24 mouse cellular contexts compared by ENCODE assay signal in genomic region chr13:53130567-53130966, GRCm38 (mm10).
DNase-seq lines count a peak whose midpoint lies in the region; ATAC-seq and TF ChIP-seq lines count a peak whose summit lies in the region.
"Had no signal": no experiment of that assay in that cellular context is flagged by ENCODE, and none has a peak within 500 bp of the region (broad histone marks: within the 10 kb centered on the region; RNA-seq: fewer than 3 reads in every experiment).

No protein-coding gene starts in this region.

- H3K36me3 ChIP-seq in limb, embryonic 12.5 days = peaks cover 7% of the 10 kb centered on the region; the same call in 1 of the 2 replicates
- H3K36me3 ChIP-seq in limb, embryonic 10.5 days = peaks cover 54% of the 10 kb centered on the region
- H3K36me3 ChIP-seq in embryonic facial prominence, embryonic 15.5 days = 0 out of 2 replicates have a peak, but pooled peaks cover 4% of the 10 kb centered on the region
- H3K36me3 ChIP-seq in limb, embryonic 14.5 days (ENCODE audit: control insufficient read depth, insufficient read depth, low read length) = peaks cover 9% of the 10 kb centered on the region; the same call in 1 of the 2 replicates
- H3K36me3 ChIP-seq: G1E; liver, embryonic 13.5 days; neural tube, embryonic 12.5 days had no signal

- peaks cover 51% of the 10 kb centered on the region for H3K4me1 ChIP-seq in limb, embryonic 12.5 days (replicated peaks)
- H3K4me1 ChIP-seq in limb, embryonic 10.5 days = peaks cover 44% of the 10 kb centered on the region
- H3K4me1 ChIP-seq in embryonic facial prominence, embryonic 15.5 days = peaks cover 19% of the 10 kb centered on the region
- H3K4me1 ChIP-seq in limb, embryonic 14.5 days (ENCODE audit: control insufficient read depth, insufficient read depth, low read length) = peaks cover 23% of the 10 kb centered on the region
- H3K4me1 ChIP-seq: kidney, embryonic 15.5 days; liver, embryonic 13.5 days; lung, embryonic 15.5 days; neural tube, embryonic 12.5 days had no signal

- DNase-seq in limb, embryonic 10.5 days (ENCODE audit: low spot score) = no peak
- peak; percentile 10 for DNase-seq in brain, adult 2 months (ENCODE audit: low read depth, low spot score)
- peak; percentile 67 for DNase-seq in limb, embryonic 14.5 days (ENCODE audit: low spot score)
- DNase-seq in kidney, adult 9 months = no peak
- DNase-seq in layer of hippocampus, adult 11-12 months (ENCODE audit: low spot score) = no peak
- no peak for DNase-seq in adipocyte (ENCODE audit: low spot score)
- DNase-seq: adrenal gland, adult 8-10 months; cerebellum, adult 2 months; cerebellum, postnatal 25 days; gastrocnemius, adult 2 months; heart, postnatal 36 days; liver, embryonic 13.5 days; lung, postnatal 4 days; midbrain, embryonic 14.5 days; spleen, adult 18-20 months; thymus, postnatal 25 days had no signal

- no peak overlapping the region for H3K4me3 ChIP-seq in limb, embryonic 12.5 days (replicated peaks)
- no peak overlapping the region for H3K4me3 ChIP-seq in limb, embryonic 10.5 days
- no peak overlapping the region for H3K4me3 ChIP-seq in embryonic facial prominence, embryonic 15.5 days (replicated peaks)
- H3K4me3 ChIP-seq in limb, embryonic 14.5 days (replicated peaks; ENCODE audit: low read length) = no peak overlapping the region
- H3K4me3 ChIP-seq: gastrocnemius, adult 2 months; kidney, embryonic 15.5 days; left cerebral cortex, adult 2 months; liver, embryonic 13.5 days; lung, embryonic 15.5 days; neural tube, embryonic 12.5 days had no signal

- 54% methylated on average over 13 of the region's 13 CpGs for WGBS in limb, embryonic 12.5 days
- WGBS in limb, embryonic 10.5 days = 91% methylated on average over 13 of the region's 13 CpGs
- WGBS in embryonic facial prominence, embryonic 15.5 days = 61% methylated on average over 13 of the region's 13 CpGs
- 27% methylated on average over 13 of the region's 13 CpGs for WGBS in limb, embryonic 14.5 days

- ATAC-seq in limb, embryonic 12.5 days (ENCODE audit: insufficient number of reproducible peaks, insufficient read depth, low FRiP score, low TSS enrichment, low read depth) = 0 out of 2 replicates have a peak, but pooled peaks have one; percentile 20
- peak; percentile 21; the same call in 1 of the 2 replicates for ATAC-seq in embryonic facial prominence, embryonic 15.5 days (ENCODE audit: insufficient number of reproducible peaks, low FRiP score, low TSS enrichment, low read depth)
- peak; percentile 53; the same call in 1 of the 2 replicates for ATAC-seq in limb, embryonic 14.5 days (ENCODE audit: low FRiP score, low read depth)

- H3K27me3 ChIP-seq in limb, embryonic 12.5 days = no peaks in the 10 kb centered on the region
- H3K27me3 ChIP-seq in limb, embryonic 10.5 days (ENCODE audit: low read depth, poor library complexity, severe bottlenecking) = no peaks in the 10 kb centered on the region
- H3K27me3 ChIP-seq in embryonic facial prominence, embryonic 15.5 days = no peaks in the 10 kb centered on the region
- no peaks in the 10 kb centered on the region for H3K27me3 ChIP-seq in limb, embryonic 14.5 days (ENCODE audit: control insufficient read depth, insufficient read depth, low read length)
- H3K27me3 ChIP-seq: kidney, embryonic 15.5 days; liver, embryonic 13.5 days; lung, embryonic 15.5 days; neural tube, embryonic 12.5 days had no signal

- H3K9ac ChIP-seq in limb, embryonic 12.5 days (replicated peaks) = no peak overlapping the region
- no peak overlapping the region for H3K9ac ChIP-seq in embryonic facial prominence, embryonic 15.5 days
- no peak overlapping the region for H3K9ac ChIP-seq in limb, embryonic 14.5 days (ENCODE audit: low read depth, low read length, severe bottlenecking)
- H3K9ac ChIP-seq: hindbrain, embryonic 14.5 days; kidney, embryonic 15.5 days; liver, embryonic 13.5 days; lung, embryonic 15.5 days; neural tube, embryonic 12.5 days had no signal

- H3K9me3 ChIP-seq in limb, embryonic 12.5 days = no peaks in the 10 kb centered on the region
- no peaks in the 10 kb centered on the region for H3K9me3 ChIP-seq in limb, embryonic 10.5 days (replicated peaks)
- no peaks in the 10 kb centered on the region for H3K9me3 ChIP-seq in embryonic facial prominence, embryonic 15.5 days (replicated peaks)
- no peaks in the 10 kb centered on the region for H3K9me3 ChIP-seq in limb, embryonic 14.5 days (ENCODE audit: control insufficient read depth, low read length)
- H3K9me3 ChIP-seq: kidney, embryonic 15.5 days; liver, embryonic 13.5 days; lung, embryonic 15.5 days; neural tube, embryonic 12.5 days had no signal

- TF ChIP-seq POLR2A in limb, embryonic 14.5 days (IDR thresholded peaks at IDR 0.05; ENCODE audit: borderline replicate concordance, extremely low read depth, insufficient read depth, insufficient read length) = no peak

- H3K27ac ChIP-seq in limb, embryonic 12.5 days = peak overlapping the region; percentile 78
- no peak overlapping the region for H3K27ac ChIP-seq in limb, embryonic 10.5 days
- H3K27ac ChIP-seq in embryonic facial prominence, embryonic 15.5 days (replicated peaks) = no peak overlapping the region; the same call in 1 of the 2 replicates
- 0 out of 2 replicates have a peak overlapping the region, but pooled peaks have one; percentile 28 for H3K27ac ChIP-seq in limb, embryonic 14.5 days (replicated peaks; ENCODE audit: low read depth, low read length)
- H3K27ac ChIP-seq: gastrocnemius, adult 2 months; hindbrain, embryonic 14.5 days; kidney, embryonic 15.5 days; left cerebral cortex, adult 2 months; liver, embryonic 13.5 days; lung, embryonic 15.5 days; neural tube, embryonic 12.5 days had no signal

- H3K4me2 ChIP-seq in limb, embryonic 12.5 days = no peak overlapping the region
- H3K4me2 ChIP-seq in embryonic facial prominence, embryonic 15.5 days (replicated peaks) = no peak overlapping the region
- no peak overlapping the region for H3K4me2 ChIP-seq in limb, embryonic 14.5 days (replicated peaks; ENCODE audit: low read depth, low read length, severe bottlenecking)
- H3K4me2 ChIP-seq: hindbrain, embryonic 14.5 days; kidney, embryonic 15.5 days; liver, embryonic 13.5 days; lung, embryonic 15.5 days; neural tube, embryonic 12.5 days had no signal

Comparison
In these comparisons a context has a peak if more than half of its experiments do, and no peak if none do; other contexts are left out.
1. H3K27ac ChIP-seq: peak in limb, embryonic 12.5 days (single experiment) and limb, embryonic 14.5 days (single experiment); none in limb, embryonic 10.5 days (single experiment) and embryonic facial prominence, embryonic 15.5 days (single experiment).
2. DNase-seq: peak in brain, adult 2 months (single experiment) and limb, embryonic 14.5 days (single experiment); none in limb, embryonic 10.5 days (single experiment), kidney, adult 9 months (single experiment), layer of hippocampus, adult 11-12 months (single experiment) and adipocyte (single experiment).
3. Peak in every context shown above with its lines, with median percentiles within 50 percentile points of each other: ATAC-seq.